25 mouse cellular contexts compared by ENCODE assay signal in genomic region chr3:122894772-122895171, GRCm38 (mm10). TPM values are rescaled to one million over a fixed set of nuclear protein-coding genes. Genes with fewer than 3 reads are reported as not detected.
A peak's percentile ranks its signal among the peaks of the same experiment; 100 is the strongest.
DNase-seq lines count a peak whose midpoint lies in the region; ATAC-seq and TF ChIP-seq lines count a peak whose summit lies in the region.
"Had no signal": no experiment of that assay in that cellular context is flagged by ENCODE, and none has a peak within 500 bp of the region (broad histone marks: within the 10 kb centered on the region; RNA-seq: fewer than 3 reads in every experiment).

Gene Fabp2 (plus strand): TSS chr3:122895072.

- no peak within 1 kb of the TSS for H3K27ac ChIP-seq in liver, embryonic 13.5 days
- H3K27ac ChIP-seq in liver, embryonic 11.5 days (ENCODE audit: low read depth, low read length), result no peak within 1 kb of the TSS
- H3K27ac ChIP-seq in intestine, postnatal 0 days (ENCODE audit: low read depth, low read length), result peak within 1 kb of the TSS; percentile 72
- H3K27ac ChIP-seq in stomach, embryonic 15.5 days, result no peak within 1 kb of the TSS
- H3K27ac ChIP-seq: embryonic facial prominence, embryonic 12.5 days; forebrain, embryonic 15.5 days; heart, embryonic 10.5 days; hindbrain, embryonic 12.5 days had no signal

- no peak within 1 kb of the TSS for H3K4me3 ChIP-seq in liver, embryonic 13.5 days (replicated peaks)
- no peak within 1 kb of the TSS for H3K4me3 ChIP-seq in liver, embryonic 11.5 days (ENCODE audit: low read depth, low read length)
- peak within 1 kb of the TSS; percentile 41 for H3K4me3 ChIP-seq in intestine, postnatal 0 days (ENCODE audit: low read depth, low read length)
- H3K4me3 ChIP-seq in stomach, embryonic 15.5 days (replicated peaks), result no peak within 1 kb of the TSS
- H3K4me3 ChIP-seq: embryonic facial prominence, embryonic 12.5 days; forebrain, embryonic 15.5 days; heart, embryonic 10.5 days; hindbrain, embryonic 12.5 days had no signal

- H3K9me3 ChIP-seq in liver, embryonic 13.5 days (replicated peaks), result no peaks in the 10 kb centered on the region
- no peaks in the 10 kb centered on the region for H3K9me3 ChIP-seq in liver, embryonic 11.5 days (ENCODE audit: control insufficient read depth, low read length)
- H3K9me3 ChIP-seq in intestine, postnatal 0 days (ENCODE audit: control insufficient read depth), result no peaks in the 10 kb centered on the region
- no peaks in the 10 kb centered on the region for H3K9me3 ChIP-seq in stomach, embryonic 15.5 days
- H3K9me3 ChIP-seq: embryonic facial prominence, embryonic 12.5 days; forebrain, embryonic 15.5 days; heart, embryonic 10.5 days; hindbrain, embryonic 12.5 days had no signal

- H3K4me1 ChIP-seq in liver, embryonic 13.5 days (replicated peaks), result no peaks in the 10 kb centered on the region
- no peaks in the 10 kb centered on the region for H3K4me1 ChIP-seq in liver, embryonic 11.5 days (replicated peaks; ENCODE audit: control insufficient read depth, insufficient read depth, low read length)
- H3K4me1 ChIP-seq in intestine, postnatal 0 days (replicated peaks; ENCODE audit: control insufficient read depth, insufficient read depth, low read length), result no peaks in the 10 kb centered on the region
- H3K4me1 ChIP-seq in stomach, embryonic 15.5 days, result no peaks in the 10 kb centered on the region
- H3K4me1 ChIP-seq: embryonic facial prominence, embryonic 12.5 days; forebrain, embryonic 15.5 days; heart, embryonic 10.5 days; hindbrain, embryonic 12.5 days had no signal

- ATAC-seq in liver, embryonic 13.5 days (ENCODE audit: low read depth), result no peak
- ATAC-seq in liver, embryonic 11.5 days (replicated peaks; ENCODE audit: low FRiP score), result no peak
- ATAC-seq in intestine, postnatal 0 days, result no peak
- ATAC-seq in stomach, embryonic 15.5 days (ENCODE audit: insufficient read depth, low FRiP score, low read depth), result no peak
- ATAC-seq: forebrain, embryonic 15.5 days had no signal

- no peak within 1 kb of the TSS for H3K4me2 ChIP-seq in liver, embryonic 13.5 days
- H3K4me2 ChIP-seq in liver, embryonic 11.5 days, result no peak within 1 kb of the TSS
- H3K4me2 ChIP-seq in intestine, postnatal 0 days (replicated peaks; ENCODE audit: low read depth), result peak within 1 kb of the TSS; percentile 54; the same call in 1 of the 2 replicates
- H3K4me2 ChIP-seq in stomach, embryonic 15.5 days, result no peak within 1 kb of the TSS
- H3K4me2 ChIP-seq: embryonic facial prominence, embryonic 12.5 days; forebrain, embryonic 15.5 days; hindbrain, embryonic 12.5 days had no signal

- H3K9ac ChIP-seq in liver, embryonic 13.5 days, result no peak within 1 kb of the TSS
- H3K9ac ChIP-seq in liver, embryonic 11.5 days (ENCODE audit: low read depth, low read length), result no peak within 1 kb of the TSS
- peak within 1 kb of the TSS; percentile 49 for H3K9ac ChIP-seq in intestine, postnatal 0 days (ENCODE audit: low read depth, low read length)
- H3K9ac ChIP-seq in stomach, embryonic 15.5 days, result no peak within 1 kb of the TSS
- H3K9ac ChIP-seq: embryonic facial prominence, embryonic 12.5 days; forebrain, embryonic 15.5 days; hindbrain, embryonic 12.5 days had no signal

- no peak for DNase-seq in liver, embryonic 13.5 days
- no peak for DNase-seq in liver, embryonic 11.5 days (ENCODE audit: low spot score)
- DNase-seq in embryo, embryonic 10 days (ENCODE audit: low spot score), result no peak
- no peak for DNase-seq in heart, adult 8-10 months (ENCODE audit: low spot score)
- DNase-seq in thymus, postnatal 14 days, result no peak
- DNase-seq: adrenal gland, adult 2 months; adrenal gland, postnatal 25 days; cerebellum, adult 2 months; cerebellum, postnatal 14 days; gastrocnemius, postnatal 36 days; heart, adult 11 months; heart, postnatal 10 days; heart, postnatal 4 days had no signal

- H3K27me3 ChIP-seq in liver, embryonic 13.5 days, result no peaks in the 10 kb centered on the region
- H3K27me3 ChIP-seq in liver, embryonic 11.5 days (replicated peaks; ENCODE audit: control insufficient read depth, insufficient read depth, low read length), result no peaks in the 10 kb centered on the region
- H3K27me3 ChIP-seq in intestine, postnatal 0 days (replicated peaks; ENCODE audit: control insufficient read depth, insufficient read depth, low read length), result no peaks in the 10 kb centered on the region
- H3K27me3 ChIP-seq in stomach, embryonic 15.5 days (replicated peaks), result no peaks in the 10 kb centered on the region
- H3K27me3 ChIP-seq: embryonic facial prominence, embryonic 12.5 days; forebrain, embryonic 15.5 days; hindbrain, embryonic 12.5 days had no signal

- no peak for TF ChIP-seq CTCF in intestine, postnatal 0 days (IDR thresholded peaks at IDR 0.05; ENCODE audit: low read depth)

- H3K36me3 ChIP-seq in liver, embryonic 13.5 days, result no peaks in the 10 kb centered on the region
- no peaks in the 10 kb centered on the region for H3K36me3 ChIP-seq in liver, embryonic 11.5 days (ENCODE audit: control insufficient read depth, insufficient read depth, low read length)
- no peaks in the 10 kb centered on the region for H3K36me3 ChIP-seq in intestine, postnatal 0 days (ENCODE audit: control insufficient read depth, insufficient read depth)
- no peaks in the 10 kb centered on the region for H3K36me3 ChIP-seq in stomach, embryonic 15.5 days
- H3K36me3 ChIP-seq: embryonic facial prominence, embryonic 12.5 days; forebrain, embryonic 15.5 days; heart, embryonic 10.5 days; hindbrain, embryonic 12.5 days had no signal

- 77% methylated on average over 3 of the region's 3 CpGs for WGBS in liver, embryonic 13.5 days (ENCODE audit: insufficient replicate concordance)
- WGBS in liver, embryonic 11.5 days, result 91% methylated on average over 3 of the region's 3 CpGs
- 65% methylated on average over 3 of the region's 3 CpGs for WGBS in intestine, postnatal 0 days
- 87% methylated on average over 3 of the region's 3 CpGs for WGBS in stomach, embryonic 15.5 days

RNA-seq across cellular contexts. Expression of gene Fabp2, which starts in this region (rescaled TPM):
- polyA plus RNA-seq in liver, embryonic 13.5 days (2015; fragmentation: Nextera tagmentation; extraction: Ambion mirVana), result 11.7 and 12.9 TPM in 2 replicates
- 4.3 and 5.4 TPM in 2 replicates for polyA plus RNA-seq in liver, embryonic 11.5 days (2014; fragmentation: Nextera tagmentation; extraction: Ambion mirVana)
- polyA plus RNA-seq in intestine, postnatal 0 days (2015; fragmentation: Nextera tagmentation; extraction: Ambion mirVana), result 14,903 and 15,973 TPM in 2 replicates
- 108 and 122 TPM in 2 replicates for polyA plus RNA-seq in stomach, embryonic 15.5 days (2015; fragmentation: Nextera tagmentation; extraction: Ambion mirVana)
- not detected for total RNA-seq in heart, adult 8-10 months (2022)
- total RNA-seq: adrenal gland, adult 2 months; adrenal gland, postnatal 25 days; common myeloid progenitor, adult 5-6 weeks; gastrocnemius, adult 8-10 months; gastrocnemius, postnatal 36 days; heart, postnatal 10 days; heart, postnatal 4 days; MEL had no signal
- polyA plus RNA-seq: adrenal gland, adult 2 months; C2C12; cerebellum, adult 2 months; embryonic facial prominence, embryonic 12.5 days; forebrain, embryonic 11.5 days; forebrain, embryonic 15.5 days; heart, embryonic 14.5 days; hindbrain, embryonic 12.5 days had no signal

Comparison
In these comparisons a context has a peak if more than half of its experiments do, and no peak if none do; other contexts are left out.
1. RNA of gene Fabp2 (polyA plus RNA-seq): 14,903 to 15,973 TPM in intestine, postnatal 0 days; 108 to 122 TPM in stomach, embryonic 15.5 days, 11.7 to 12.9 TPM in liver, embryonic 13.5 days and 4.3 to 5.4 TPM in liver, embryonic 11.5 days; every median in the first group is over 100 times any median in the second.